Mouse (Mus musculus): ENCODE data around the gene Polr1c. TPM values are rescaled to one million over a fixed set of nuclear protein-coding genes. Genes with fewer than 3 reads are reported as not detected.

The Polr1c gene
- polyA plus RNA-seq, 1 experiment from 2014 or later = 92.8 TPM

DNA sequence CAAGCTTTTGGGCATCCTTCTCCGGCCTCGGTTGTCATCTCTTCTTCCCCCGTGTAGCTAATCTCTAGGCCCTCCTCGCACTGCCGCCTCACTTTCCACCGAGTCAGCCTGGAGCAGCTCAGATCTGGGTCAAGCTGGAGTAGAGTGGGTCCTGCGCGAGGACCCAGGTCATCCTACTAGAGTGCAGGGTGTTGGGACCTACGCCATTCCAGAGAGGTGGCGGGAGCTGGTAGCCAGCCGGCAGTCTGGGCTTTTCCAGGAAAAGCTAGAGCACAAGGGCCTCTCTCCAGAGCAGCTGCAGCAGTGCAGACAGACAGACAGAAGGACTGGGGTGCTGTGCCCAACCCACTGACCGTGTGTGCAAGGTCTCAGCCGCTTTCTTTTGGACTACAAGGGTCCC, 5.6 kb downstream of the Polr1c start:
- H3K9ac ChIP-seq (replicated peaks) = no peak overlapping the region
- no peaks in the 10 kb centered on the region for H3K27me3 ChIP-seq
- H3K36me3 ChIP-seq = peaks cover 93% of the 10 kb centered on the region
- 86% methylated on average over 13 of the region's 13 CpGs for WGBS
- H3K4me1 ChIP-seq (replicated peaks) = peaks cover 14% of the 10 kb centered on the region
- no peak for ATAC-seq
- no peak overlapping the region for H3K27ac ChIP-seq
- H3K9me3 ChIP-seq = no peaks in the 10 kb centered on the region
- no peak overlapping the region for H3K4me3 ChIP-seq (replicated peaks)
- H3K4me2 ChIP-seq (replicated peaks) = no peak overlapping the region

GRCm38 (mm10) chr17:46241471-46241870, 6.4 kb downstream of the Polr1c start:
- no peaks in the 10 kb centered on the region for H3K27me3 ChIP-seq
- 86% methylated on average over 11 of the region's 11 CpGs for WGBS
- ATAC-seq = no peak
- H3K4me3 ChIP-seq (replicated peaks) = no peak overlapping the region
- H3K4me2 ChIP-seq (replicated peaks) = no peak overlapping the region
- H3K9me3 ChIP-seq = no peaks in the 10 kb centered on the region
- no peak overlapping the region for H3K27ac ChIP-seq
- no peak overlapping the region for H3K9ac ChIP-seq (replicated peaks)
- peaks cover 98% of the 10 kb centered on the region for H3K36me3 ChIP-seq
- peaks cover 7% of the 10 kb centered on the region for H3K4me1 ChIP-seq (replicated peaks)

DNA sequence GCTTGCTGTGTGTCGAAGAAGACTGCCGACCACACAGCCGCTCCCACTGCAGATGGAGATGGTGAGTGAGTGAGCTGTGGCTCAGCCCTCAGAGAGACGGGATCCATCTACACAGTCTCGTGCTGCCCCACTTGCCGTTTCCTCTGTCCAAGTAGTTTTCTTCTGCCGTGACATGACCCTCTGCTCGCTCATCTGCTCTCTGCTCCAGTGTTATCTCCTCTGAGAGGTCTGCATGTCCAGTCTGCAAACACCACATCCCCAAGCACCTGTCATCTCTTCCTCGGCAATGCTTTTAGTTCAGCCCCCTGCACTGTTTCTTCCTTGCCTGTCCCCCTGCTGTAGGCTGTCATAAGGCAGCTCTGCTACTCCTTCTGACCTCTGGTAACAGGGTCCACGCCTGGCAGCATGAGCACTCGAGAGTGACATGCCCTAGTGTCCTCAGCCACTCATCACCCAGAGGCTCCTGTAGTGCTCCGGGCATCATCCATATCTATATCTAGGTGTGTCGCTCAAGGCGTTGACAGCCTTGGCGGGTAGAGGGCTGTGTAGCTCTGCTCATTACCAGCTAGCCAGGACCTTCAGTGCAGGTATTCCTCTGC, 8.2 kb downstream of the Polr1c start:
- no peak for ATAC-seq
- H3K9me3 ChIP-seq = no peaks in the 10 kb centered on the region
- peaks cover 92% of the 10 kb centered on the region for H3K36me3 ChIP-seq
- no peak overlapping the region for H3K4me3 ChIP-seq (replicated peaks)
- H3K27me3 ChIP-seq = no peaks in the 10 kb centered on the region
- H3K4me1 ChIP-seq (replicated peaks) = no peaks in the 10 kb centered on the region
- H3K4me2 ChIP-seq (replicated peaks) = no peak overlapping the region
- WGBS = 94% methylated on average over 15 of the region's 15 CpGs
- no peak overlapping the region for H3K27ac ChIP-seq
- H3K9ac ChIP-seq (replicated peaks) = no peak overlapping the region

GRCm38 (mm10) chr17:46237480-46237879, 10.4 kb downstream of the Polr1c start:
- H3K4me2 ChIP-seq (replicated peaks) = no peak overlapping the region
- no peak overlapping the region for H3K9ac ChIP-seq (replicated peaks)
- WGBS = 88% methylated on average over 5 of the region's 5 CpGs
- no peak for ATAC-seq
- no peaks in the 10 kb centered on the region for H3K27me3 ChIP-seq
- H3K4me3 ChIP-seq (replicated peaks) = no peak overlapping the region
- no peaks in the 10 kb centered on the region for H3K4me1 ChIP-seq (replicated peaks)
- H3K27ac ChIP-seq = no peak overlapping the region
- peaks cover 92% of the 10 kb centered on the region for H3K36me3 ChIP-seq
- H3K9me3 ChIP-seq = no peaks in the 10 kb centered on the region

DNA sequence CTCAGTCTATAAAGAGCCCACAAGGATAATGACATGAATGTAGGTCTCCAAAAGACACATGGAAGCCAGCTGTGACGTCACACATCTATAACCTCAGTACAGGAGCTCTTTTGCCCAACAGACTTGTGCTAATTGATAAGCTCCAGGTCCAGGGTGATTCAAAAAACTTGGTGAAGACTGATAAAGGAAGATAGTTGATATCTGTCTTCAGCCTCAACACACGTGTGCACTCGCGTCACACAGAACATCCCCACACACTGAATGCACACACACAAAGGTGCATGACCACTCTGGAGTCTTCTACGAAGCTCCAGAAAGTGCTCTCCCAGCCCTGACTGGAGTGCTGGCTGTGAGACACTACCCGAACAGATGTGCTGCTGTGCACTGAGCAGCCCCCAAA, 10.8 kb downstream of the Polr1c start:
- Histone ChIP-seq H3K9me3 (no peaks in the 10 kb centered on the region), H3K4me2 (replicated peaks) (no peak overlapping the region), H3K4me3 (replicated peaks) (no peak overlapping the region), H3K9ac (replicated peaks) (no peak overlapping the region), H3K27me3 (no peaks in the 10 kb centered on the region), H3K27ac (no peak overlapping the region), H3K4me1 (replicated peaks) (no peaks in the 10 kb centered on the region), H3K36me3 (peaks cover 92% of the 10 kb centered on the region)
- WGBS = 96% methylated on average over 6 of the region's 6 CpGs
- ATAC-seq = no peak

GRCm38 (mm10) chr17:46236067-46236466, 11.8 kb downstream of the Polr1c start:
- Histone ChIP-seq H3K4me2 (replicated peaks) (no peak overlapping the region), H3K9ac (replicated peaks) (0 out of 2 replicates have a peak overlapping the region, but pooled peaks have one; percentile 19), H3K4me1 (replicated peaks) (no peaks in the 10 kb centered on the region), H3K27ac (no peak overlapping the region), H3K9me3 (no peaks in the 10 kb centered on the region), H3K36me3 (peaks cover 90% of the 10 kb centered on the region), H3K4me3 (replicated peaks) (no peak overlapping the region), H3K27me3 (no peaks in the 10 kb centered on the region)
- ATAC-seq = no peak
- 96% methylated on average over 1 of the region's 1 CpGs for WGBS

GRCm38 (mm10) chr17:46227576-46227975, 20.3 kb downstream of the Polr1c start:
- Histone ChIP-seq H3K4me1 (replicated peaks) (no peaks in the 10 kb centered on the region), H3K36me3 (peaks cover 97% of the 10 kb centered on the region), H3K27ac (no peak overlapping the region), H3K9ac (replicated peaks) (no peak overlapping the region), H3K4me2 (replicated peaks) (no peak overlapping the region), H3K4me3 (replicated peaks) (no peak overlapping the region), H3K9me3 (no peaks in the 10 kb centered on the region), H3K27me3 (no peaks in the 10 kb centered on the region)
- ATAC-seq = no peak
- 89% methylated on average over 7 of the region's 7 CpGs for WGBS

DNA sequence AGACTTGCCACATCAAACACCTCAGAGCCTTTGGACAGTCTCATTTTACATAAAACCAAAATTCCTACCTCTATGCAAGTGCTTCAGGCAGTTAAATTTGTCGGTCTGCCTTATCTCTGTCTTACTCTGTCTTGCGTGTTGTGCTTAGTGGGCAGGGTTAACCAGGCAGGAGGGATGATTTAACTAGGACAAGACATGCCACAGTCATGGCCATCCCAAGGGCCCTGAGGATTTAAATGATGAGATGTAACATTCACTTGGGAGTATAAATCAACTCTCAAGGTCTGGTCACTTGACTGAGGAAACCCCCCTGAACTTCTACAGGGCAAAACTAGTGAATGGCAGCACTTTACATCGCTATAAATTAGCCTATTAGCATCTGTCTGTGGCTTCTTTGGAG, 26.3 kb downstream of the Polr1c start:
- H3K4me2 ChIP-seq (replicated peaks) = no peak overlapping the region
- H3K36me3 ChIP-seq = peaks cover 98% of the 10 kb centered on the region
- H3K4me1 ChIP-seq (replicated peaks) = no peaks in the 10 kb centered on the region
- no peak overlapping the region for H3K27ac ChIP-seq
- H3K27me3 ChIP-seq = no peaks in the 10 kb centered on the region
- H3K9me3 ChIP-seq = no peaks in the 10 kb centered on the region
- no peak overlapping the region for H3K4me3 ChIP-seq (replicated peaks)
- no peak overlapping the region for H3K9ac ChIP-seq (replicated peaks)
- ATAC-seq = no peak
- 94% methylated on average over 3 of the region's 3 CpGs for WGBS

DNA sequence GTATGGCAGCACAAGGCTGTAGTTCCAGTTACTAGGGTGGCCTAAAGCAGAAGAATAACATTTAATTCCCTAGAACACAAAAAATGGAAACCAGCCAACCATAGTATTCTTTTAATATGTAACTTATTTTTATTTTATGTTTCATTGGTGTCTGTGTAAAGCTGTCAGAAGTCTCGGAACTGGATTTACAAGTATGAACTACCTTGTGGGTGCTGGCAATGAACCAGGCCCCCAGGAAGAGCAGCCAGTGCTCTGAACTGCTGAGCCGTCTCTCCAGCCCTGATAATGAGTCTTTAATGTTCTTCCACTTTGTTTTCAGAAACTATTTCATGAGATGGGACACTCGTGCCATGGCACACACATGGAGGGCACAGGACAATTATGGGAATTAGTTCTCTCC, 37.3 kb downstream of the Polr1c start:
- H3K4me2 ChIP-seq (replicated peaks) = no peak overlapping the region
- H3K27ac ChIP-seq = no peak overlapping the region
- no peaks in the 10 kb centered on the region for H3K9me3 ChIP-seq
- 96% methylated on average over 3 of the region's 3 CpGs for WGBS
- no peak overlapping the region for H3K4me3 ChIP-seq (replicated peaks)
- no peaks in the 10 kb centered on the region for H3K4me1 ChIP-seq (replicated peaks)
- no peak overlapping the region for H3K9ac ChIP-seq (replicated peaks)
- no peak for ATAC-seq
- no peaks in the 10 kb centered on the region for H3K27me3 ChIP-seq
- H3K36me3 ChIP-seq = peaks cover 91% of the 10 kb centered on the region

DNA sequence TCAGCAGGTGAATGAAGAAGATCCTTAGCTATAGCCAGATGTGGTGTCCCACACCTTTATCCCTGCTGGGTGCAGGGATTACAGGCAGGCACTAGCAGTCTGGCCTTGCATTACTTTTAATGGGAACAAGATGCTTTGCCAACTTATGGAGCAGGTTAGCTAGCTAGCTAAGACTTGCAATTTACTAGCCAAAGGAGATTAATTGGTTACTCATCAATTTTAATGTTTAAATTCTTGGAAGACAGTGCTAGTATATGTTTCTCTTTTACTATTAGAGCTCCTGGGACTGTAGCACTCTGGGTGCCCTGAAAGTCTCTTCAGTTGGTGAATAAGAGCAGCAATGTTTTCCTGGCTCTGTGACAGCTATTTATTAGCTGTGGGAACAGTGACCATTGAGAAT, 41.2 kb downstream of the Polr1c start:
- peaks cover 59% of the 10 kb centered on the region for H3K36me3 ChIP-seq
- no peaks in the 10 kb centered on the region for H3K27me3 ChIP-seq
- peaks cover 18% of the 10 kb centered on the region for H3K4me1 ChIP-seq (replicated peaks)
- H3K4me2 ChIP-seq (replicated peaks) = no peak overlapping the region
- H3K27ac ChIP-seq = no peak overlapping the region
- no peaks in the 10 kb centered on the region for H3K9me3 ChIP-seq
- no peak overlapping the region for H3K4me3 ChIP-seq (replicated peaks)
- no peak for ATAC-seq
- no peak overlapping the region for H3K9ac ChIP-seq (replicated peaks)

DNA sequence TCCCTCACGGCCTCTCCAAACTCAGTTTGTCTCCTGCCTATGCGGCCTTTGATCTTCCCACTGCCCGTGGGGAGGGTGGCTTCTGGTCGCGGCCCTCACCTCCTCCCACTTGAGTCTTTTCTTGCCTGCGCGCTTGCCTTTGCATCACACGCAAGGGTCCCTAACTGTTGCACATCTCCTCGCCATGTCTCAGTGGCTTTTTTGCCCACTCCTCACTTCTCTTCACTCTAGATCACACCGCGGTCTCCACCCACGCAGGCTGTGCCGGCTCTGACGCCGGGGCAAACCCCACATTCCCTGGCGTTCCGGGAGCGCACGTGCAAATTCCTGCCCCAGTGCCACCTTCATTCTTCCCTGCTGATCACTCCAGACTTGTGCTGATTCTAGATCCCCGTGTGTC, 44.8 kb downstream of the Polr1c start:
- peaks cover 38% of the 10 kb centered on the region for H3K36me3 ChIP-seq
- peak overlapping the region; percentile 73 for H3K27ac ChIP-seq
- H3K9ac ChIP-seq (replicated peaks) = peak overlapping the region; percentile 88
- H3K9me3 ChIP-seq = no peaks in the 10 kb centered on the region
- H3K27me3 ChIP-seq = no peaks in the 10 kb centered on the region
- under 1% methylated on average over 20 of the region's 20 CpGs for WGBS
- peaks cover 38% of the 10 kb centered on the region for H3K4me1 ChIP-seq (replicated peaks)
- ATAC-seq = no peak; the same call in 1 of the 2 replicates
- peak overlapping the region; percentile 97 for H3K4me3 ChIP-seq (replicated peaks)
- H3K4me2 ChIP-seq (replicated peaks) = peak overlapping the region; percentile 89

DNA sequence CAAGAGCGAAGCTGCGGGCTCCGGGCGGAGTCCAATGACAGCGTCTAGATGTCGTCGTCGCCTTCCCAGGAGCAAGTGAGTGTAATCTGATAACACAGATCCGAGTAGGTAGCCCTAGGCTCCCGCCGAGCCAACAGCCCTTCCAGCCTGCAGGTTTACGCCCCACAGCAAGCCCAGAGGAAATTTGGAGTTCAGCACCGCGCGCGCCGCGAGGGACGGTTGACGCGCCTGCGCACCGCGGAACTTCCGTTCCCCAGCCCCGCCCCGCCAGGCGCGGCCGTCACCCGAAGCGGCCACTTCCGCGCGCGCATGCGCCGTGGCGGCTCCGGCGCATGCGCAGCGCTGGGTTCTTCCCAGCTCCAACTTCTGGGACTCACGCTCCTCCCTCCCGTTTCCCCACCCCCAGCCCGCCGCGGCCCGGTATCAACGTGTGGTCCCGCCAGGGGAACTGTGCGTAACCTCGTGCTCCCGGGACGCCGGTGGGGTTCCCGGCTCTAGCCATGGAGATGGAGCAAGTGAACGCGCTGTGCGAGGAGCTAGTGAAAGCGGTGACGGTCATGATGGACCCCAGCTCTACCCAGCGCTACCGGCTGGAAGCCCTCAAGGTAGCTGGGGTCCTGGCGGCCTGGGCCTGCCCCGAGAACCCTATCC, 45.3 kb downstream of the Polr1c start, which contains the start of the genes Polh and Xpo5:
Polh (minus strand) TSS at position 225 of the 651 bp plus-strand sequence.
Xpo5 (plus strand) TSS at position 362 of the 651 bp plus-strand sequence.
- Histone ChIP-seq H3K27me3 (no peaks in the 10 kb centered on the region), H3K4me3 (replicated peaks) (peak within 1 kb of the TSS; percentile 97), H3K9ac (replicated peaks) (peak within 1 kb of the TSS; percentile 88), H3K36me3 (peaks cover 38% of the 10 kb centered on the region), H3K4me2 (replicated peaks) (peak within 1 kb of the TSS; percentile 89), H3K27ac (peak within 1 kb of the TSS; percentile 82), H3K9me3 (no peaks in the 10 kb centered on the region), H3K4me1 (replicated peaks) (peaks cover 38% of the 10 kb centered on the region)
- WGBS = under 1% methylated on average over 66 of the region's 66 CpGs
- peak; percentile 97 for ATAC-seq
